Mouse (Mus musculus) gastrocnemius, adult 18-20 months (tissue): ENCODE results near the gene Bloc1s1. TPM values are rescaled to one million over a fixed set of nuclear protein-coding genes. Genes with fewer than 3 reads are reported as not detected.

ENCODE experiments used
- DNase-seq: peaks from one replicate; pipeline ENCODE4 v3.0.0; 2021; ENCODE audit warnings: low spot score
- total RNA-seq, 2 experiments: library from RNA; stranded (reverse); gene quantifications; 2 replicates each; pipeline ENCODE4 v1.2.3; 2021

Gene Bloc1s1
- total RNA-seq, 2 experiments from 2014 or later: 153 to 154 TPM

GRCm38 (mm10) chr10:128910066-128910841 is 13.6 kb downstream of the Bloc1s1 start:
- DNase-seq: peak; percentile 56

GRCm38 (mm10) chr10:128909567-128910028 is 14.2 kb downstream of the Bloc1s1 start:
- DNase-seq: peak; percentile 94

GRCm38 (mm10) chr10:128908778-128909448 is 14.9 kb downstream of the Bloc1s1 start:
- no peak for DNase-seq

- no peak for DNase-seq
These were observed 19.0 kb downstream of the Bloc1s1 start for GRCm38 (mm10) chr10:128904812-128905211.

- no peak for DNase-seq
These were observed 21.3 kb downstream of the Bloc1s1 start for GRCm38 (mm10) chr10:128902409-128902988.

- DNase-seq: no peak
These were observed 22.4 kb downstream of the Bloc1s1 start for GRCm38 (mm10) chr10:128901409-128901808.

- DNase-seq: no peak
These were observed 23.1 kb downstream of the Bloc1s1 start, which contains the start of gene Cd63 for GRCm38 (mm10) chr10:128900698-128901097. Gene Cd63, plus strand, starts transcription at chr10:128900989.

GRCm38 (mm10) chr10:128899759-128900490 is 23.9 kb downstream of the Bloc1s1 start:
- no peak for DNase-seq

- no peak for DNase-seq
These were observed 26.3 kb downstream of the Bloc1s1 start for GRCm38 (mm10) chr10:128897501-128897900.

GRCm38 (mm10) chr10:128896807-128897206 is 27.0 kb downstream of the Bloc1s1 start:
- DNase-seq: no peak

- DNase-seq: no peak
These were observed 27.7 kb downstream of the Bloc1s1 start for GRCm38 (mm10) chr10:128895952-128896693.

- peak; percentile 89 for DNase-seq
These were observed 28.4 kb downstream of the Bloc1s1 start for GRCm38 (mm10) chr10:128895437-128895836.

- DNase-seq: no peak
These were observed 31.6 kb downstream of the Bloc1s1 start for GRCm38 (mm10) chr10:128892246-128892645.

- no peak for DNase-seq
These were observed 32.3 kb downstream of the Bloc1s1 start, which contains the start of gene Gdf11 for GRCm38 (mm10) chr10:128891296-128892094. Gene Gdf11, minus strand, starts transcription at chr10:128891718.

- DNase-seq: no peak
These were observed 33.2 kb downstream of the Bloc1s1 start for GRCm38 (mm10) chr10:128890383-128891295.

GRCm38 (mm10) chr10:128889846-128890245 is 34.0 kb downstream of the Bloc1s1 start:
- no peak for DNase-seq

- no peak for DNase-seq
These were observed 34.7 kb downstream of the Bloc1s1 start for GRCm38 (mm10) chr10:128888941-128889827.

- no peak for DNase-seq
These were observed 41.8 kb downstream of the Bloc1s1 start for GRCm38 (mm10) chr10:128882067-128882466.
